Mouse (Mus musculus) hindbrain, embryonic 15.5 days (tissue): ENCODE measurements at regions not wholly inside any gene's neighbourhood (a gene's known extent, or its start where the extent isn't known, plus 50 kb on each side); places are given as distances from the start of the nearest gene placed in this dataset.

Experiments used
- ATAC-seq: fragments of 200-750 bp; cut with Nextera tagmentation; 2 replicates; pipeline ENCODE4 v1.8.0; 2017; ENCODE audit warnings: low read depth, moderate number of reproducible peaks, moderate TSS enrichment; ENCODE audit not compliant: low FRiP score
- H3K27ac ChIP-seq: fragments of 300-500 bp; sonication (generic); replicated peaks from 2 replicates; pipeline ENCODE4 v1.5.1; 2015; ENCODE audit warnings: mild to moderate bottlenecking, inconsistent platforms
- H3K27me3 ChIP-seq: fragments of 300-500 bp; sonication (generic); 2 replicates; pipeline ENCODE4 v1.6.1; 2015; ENCODE audit warnings: control low read depth, inconsistent platforms
- H3K36me3 ChIP-seq: fragments of 300-500 bp; sonication (generic); 2 replicates; pipeline ENCODE4 v1.6.1; 2015; ENCODE audit warnings: control low read depth, inconsistent platforms
- H3K4me1 ChIP-seq: fragments of 300-500 bp; sonication (generic); replicated peaks from 2 replicates; pipeline ENCODE4 v1.6.1; 2015; ENCODE audit warnings: control low read depth, inconsistent platforms
- H3K4me2 ChIP-seq: fragments of 300-500 bp; sonication (generic); 2 replicates; pipeline ENCODE4 v1.6.1; 2015; ENCODE audit warnings: moderate library complexity, mild to moderate bottlenecking, inconsistent platforms
- H3K4me3 ChIP-seq: fragments of 300-500 bp; sonication (generic); 2 replicates; pipeline ENCODE4 v1.5.1; 2015; ENCODE audit warnings: mild to moderate bottlenecking, inconsistent platforms
- H3K9ac ChIP-seq: fragments of 300-500 bp; sonication (generic); 2 replicates; pipeline ENCODE4 v1.6.1; 2015; ENCODE audit warnings: inconsistent platforms
- H3K9me3 ChIP-seq: fragments of 300-500 bp; sonication (generic); 2 replicates; pipeline ENCODE4 v1.6.1; 2016; ENCODE audit warnings: control low read depth, inconsistent platforms
- WGBS: fragments of 180-500 bp; shearing (Covaris S2); methylation state at CpG from one replicate; pipeline ENCODE4 v1.1.7; 2015; 5-methylcytosine and 5-hydroxymethylcytosine counted together

DNA sequence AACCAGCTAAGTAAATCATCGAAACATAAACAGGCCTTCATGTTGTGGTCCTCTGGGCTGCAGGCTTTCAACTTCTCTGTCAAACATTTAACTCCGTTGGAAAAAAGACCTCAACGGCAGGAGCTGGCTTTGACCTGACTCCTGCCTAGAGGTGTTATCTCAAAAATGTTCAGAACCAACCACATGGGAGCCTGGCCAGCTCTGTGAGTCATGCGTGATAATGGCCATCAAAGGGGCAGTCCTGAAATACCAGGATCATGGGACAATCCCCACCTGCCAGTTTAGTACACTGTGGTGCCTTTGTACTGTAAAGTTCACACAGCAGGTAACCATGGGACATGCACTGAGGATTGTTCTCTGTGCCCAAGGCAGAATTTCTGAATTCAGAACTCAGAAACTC lies 251.4 kb upstream of the Mon1b start:
- Histone ChIP-seq H3K36me3 (no peaks in the 10 kb centered on the region), H3K9ac (no peak overlapping the region), H3K4me2 (no peak overlapping the region), H3K4me1 (0 out of 2 replicates have a peak, but pooled peaks cover 2% of the 10 kb centered on the region), H3K27ac (no peak overlapping the region), H3K27me3 (no peaks in the 10 kb centered on the region), H3K4me3 (no peak overlapping the region), H3K9me3 (no peaks in the 10 kb centered on the region)
- whole genome bisulfite sequencing = 54% methylated on average over 4 of the region's 4 CpGs
- ATAC-seq = no peak

DNA sequence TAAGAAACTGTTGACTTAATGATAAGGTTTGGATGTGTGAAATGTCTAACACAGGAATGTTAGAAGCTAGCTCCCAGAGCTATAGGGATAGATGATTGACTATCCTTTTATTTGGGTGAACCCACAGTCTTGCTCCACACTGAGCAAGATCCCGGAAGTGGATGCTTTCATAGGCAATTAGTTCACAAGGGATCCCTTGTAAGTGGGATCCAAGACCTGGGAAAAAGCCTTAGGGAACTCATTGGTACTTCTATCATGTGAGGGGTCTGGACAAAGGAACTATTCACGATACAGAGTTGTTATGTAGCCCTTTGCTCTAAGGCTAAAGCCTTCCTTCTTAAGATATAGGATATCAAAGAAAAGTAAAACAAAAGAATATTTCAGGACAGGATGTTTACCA lies 245.9 kb upstream of the Mon1b start:
- Histone ChIP-seq H3K4me3 (no peak overlapping the region), H3K27ac (no peak overlapping the region), H3K9me3 (no peaks in the 10 kb centered on the region), H3K4me2 (no peak overlapping the region), H3K9ac (no peak overlapping the region), H3K36me3 (no peaks in the 10 kb centered on the region), H3K27me3 (no peaks in the 10 kb centered on the region), H3K4me1 (no peaks in the 10 kb centered on the region)
- 59% methylated on average over 2 of the region's 2 CpGs for WGBS
- ATAC-seq = no peak

DNA sequence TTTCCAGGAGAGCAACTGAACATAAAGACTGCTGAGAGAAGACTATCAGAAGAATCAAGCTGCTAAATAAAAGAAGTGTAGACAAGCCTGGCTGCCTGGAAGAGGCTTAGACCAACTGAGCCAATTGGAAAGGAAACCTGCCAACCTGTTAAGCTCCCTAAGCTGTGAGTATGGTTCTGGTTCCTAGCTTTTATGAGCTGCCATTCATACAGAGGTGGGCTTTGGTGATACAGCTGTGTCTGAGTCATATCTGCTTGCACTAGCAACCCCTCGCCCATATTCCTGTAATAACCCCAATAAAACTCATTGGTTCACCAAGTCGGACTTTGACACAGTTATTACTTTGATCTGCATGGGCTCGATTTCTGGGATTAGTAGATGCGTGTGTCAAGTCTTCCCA lies 245.3 kb upstream of the Mon1b start:
- H3K4me2 ChIP-seq = no peak overlapping the region
- no peaks in the 10 kb centered on the region for H3K36me3 ChIP-seq
- WGBS = 88% methylated on average over 4 of the region's 4 CpGs
- H3K9me3 ChIP-seq = no peaks in the 10 kb centered on the region
- no peak for ATAC-seq
- H3K27ac ChIP-seq = no peak overlapping the region
- no peaks in the 10 kb centered on the region for H3K4me1 ChIP-seq
- H3K27me3 ChIP-seq = no peaks in the 10 kb centered on the region
- no peak overlapping the region for H3K4me3 ChIP-seq
- H3K9ac ChIP-seq = no peak overlapping the region

GRCm38 (mm10) chr8:113394319-113394718 lies 241.1 kb upstream of the Mon1b start:
- Histone ChIP-seq H3K27me3 (no peaks in the 10 kb centered on the region), H3K4me1 (no peaks in the 10 kb centered on the region), H3K27ac (no peak overlapping the region), H3K9me3 (no peaks in the 10 kb centered on the region), H3K36me3 (no peaks in the 10 kb centered on the region), H3K4me2 (no peak overlapping the region), H3K4me3 (no peak overlapping the region), H3K9ac (no peak overlapping the region)
- WGBS = 65% methylated on average over 4 of the region's 4 CpGs
- ATAC-seq = no peak

DNA sequence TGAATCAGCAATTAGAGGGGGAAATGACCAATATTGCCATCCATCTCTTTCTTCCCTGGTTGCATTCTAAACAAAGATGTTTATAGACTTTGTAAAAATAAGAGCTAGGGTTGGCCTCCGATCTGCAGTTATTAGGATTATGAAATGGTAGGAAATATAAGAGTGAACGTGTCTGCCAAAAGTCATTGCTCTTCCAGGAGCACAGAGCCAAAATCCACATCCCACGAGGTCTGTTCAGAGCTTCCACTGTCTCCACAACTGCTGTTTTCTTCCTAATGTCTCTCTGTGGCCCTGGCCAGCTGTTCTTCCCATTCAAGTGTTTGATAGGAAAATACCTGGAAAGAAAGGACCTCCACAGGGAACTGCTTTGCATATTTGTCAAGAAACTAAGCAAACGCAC lies 230.2 kb upstream of the Mon1b start:
- H3K27me3 ChIP-seq = no peaks in the 10 kb centered on the region
- H3K27ac ChIP-seq = no peak overlapping the region
- H3K4me3 ChIP-seq = no peak overlapping the region
- ATAC-seq = no peak
- no peak overlapping the region for H3K4me2 ChIP-seq
- WGBS = 55% methylated on average over 4 of the region's 4 CpGs
- no peaks in the 10 kb centered on the region for H3K36me3 ChIP-seq
- no peaks in the 10 kb centered on the region for H3K9me3 ChIP-seq
- no peak overlapping the region for H3K9ac ChIP-seq
- H3K4me1 ChIP-seq = no peaks in the 10 kb centered on the region

DNA sequence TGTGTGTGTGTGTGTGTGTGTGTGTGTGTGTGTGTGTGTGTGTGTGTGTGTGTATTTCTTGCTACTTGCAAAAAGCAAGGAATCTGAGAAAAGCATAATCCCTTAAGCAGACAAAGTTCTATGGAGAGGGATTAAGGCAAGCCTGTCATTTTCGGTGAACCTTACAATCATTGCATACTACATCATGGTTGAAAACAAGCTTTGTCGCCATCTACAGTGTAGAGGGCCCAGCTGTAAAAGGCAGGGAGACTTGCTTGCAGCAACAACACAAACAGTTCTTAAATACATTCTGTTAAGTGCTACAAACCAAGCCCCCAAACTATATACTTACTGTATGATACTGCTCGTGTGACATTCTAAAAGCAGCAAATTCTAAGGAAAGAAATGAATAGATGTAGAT lies 216.0 kb upstream of the Mon1b start:
- no peak for ATAC-seq
- Histone ChIP-seq H3K4me1 (no peaks in the 10 kb centered on the region), H3K27me3 (no peaks in the 10 kb centered on the region), H3K4me2 (no peak overlapping the region), H3K9ac (no peak overlapping the region), H3K36me3 (no peaks in the 10 kb centered on the region), H3K27ac (no peak overlapping the region), H3K9me3 (no peaks in the 10 kb centered on the region), H3K4me3 (no peak overlapping the region)
- WGBS = 88% methylated on average over 3 of the region's 3 CpGs

DNA sequence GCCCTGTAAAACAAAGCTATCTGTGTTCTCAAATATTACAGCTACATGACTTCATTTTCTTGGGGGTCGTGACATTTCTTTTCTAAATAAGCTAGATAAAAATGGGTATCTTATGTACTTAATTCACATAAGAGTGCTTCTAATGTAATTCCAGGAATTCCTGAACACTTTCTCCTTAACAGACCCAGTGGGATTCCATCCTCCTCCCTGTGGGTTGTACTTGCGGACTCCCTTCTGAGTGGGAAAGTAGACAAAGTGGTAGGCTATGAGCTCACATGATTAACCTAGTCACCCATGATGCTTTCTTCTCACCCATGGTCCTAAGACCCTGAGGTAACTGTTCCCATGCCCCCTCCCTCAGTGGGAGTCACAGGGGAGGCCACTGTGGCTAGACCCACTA lies 212.7 kb upstream of the Mon1b start:
- Histone ChIP-seq H3K27ac (no peak overlapping the region), H3K9me3 (no peaks in the 10 kb centered on the region), H3K4me2 (no peak overlapping the region), H3K9ac (no peak overlapping the region), H3K4me1 (no peaks in the 10 kb centered on the region), H3K27me3 (no peaks in the 10 kb centered on the region), H3K4me3 (no peak overlapping the region), H3K36me3 (no peaks in the 10 kb centered on the region)
- no peak for ATAC-seq
- WGBS = 74% methylated on average over 2 of the region's 2 CpGs

DNA sequence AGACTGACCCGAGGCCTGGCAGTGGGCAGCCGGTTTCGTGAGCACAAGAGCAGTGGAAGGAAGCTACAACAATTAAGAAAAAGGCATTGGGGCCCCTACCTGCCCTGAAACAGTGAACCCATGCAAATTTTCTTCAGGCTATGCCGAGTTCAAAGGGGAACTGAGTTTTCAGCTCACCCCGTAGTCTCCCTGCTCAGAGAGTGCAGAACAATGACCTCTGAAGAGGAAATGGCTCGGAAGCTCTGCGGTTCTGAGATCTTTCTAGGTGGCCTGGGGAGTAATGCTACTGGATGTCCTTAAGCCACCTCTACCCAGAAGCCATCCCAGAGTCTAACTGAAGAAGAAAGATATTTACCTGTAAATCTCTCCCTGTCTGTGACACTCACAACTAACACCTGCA lies 196.3 kb upstream of the Mon1b start:
- no peaks in the 10 kb centered on the region for H3K36me3 ChIP-seq
- no peaks in the 10 kb centered on the region for H3K9me3 ChIP-seq
- 69% methylated on average over 7 of the region's 7 CpGs for WGBS
- no peak overlapping the region for H3K4me3 ChIP-seq
- H3K4me1 ChIP-seq = no peaks in the 10 kb centered on the region
- ATAC-seq = no peak
- no peak overlapping the region for H3K4me2 ChIP-seq
- no peak overlapping the region for H3K9ac ChIP-seq
- no peaks in the 10 kb centered on the region for H3K27me3 ChIP-seq
- no peak overlapping the region for H3K27ac ChIP-seq

- no peak for ATAC-seq
- Histone ChIP-seq H3K4me1 (no peaks in the 10 kb centered on the region), H3K9ac (no peak overlapping the region), H3K4me3 (no peak overlapping the region), H3K27me3 (no peaks in the 10 kb centered on the region), H3K36me3 (no peaks in the 10 kb centered on the region), H3K4me2 (no peak overlapping the region), H3K9me3 (no peaks in the 10 kb centered on the region), H3K27ac (no peak overlapping the region)
- WGBS = 89% methylated on average over 2 of the region's 2 CpGs
Observed at GRCm38 (mm10) chr8:113454022-113454421, 181.4 kb upstream of the Mon1b start.

DNA sequence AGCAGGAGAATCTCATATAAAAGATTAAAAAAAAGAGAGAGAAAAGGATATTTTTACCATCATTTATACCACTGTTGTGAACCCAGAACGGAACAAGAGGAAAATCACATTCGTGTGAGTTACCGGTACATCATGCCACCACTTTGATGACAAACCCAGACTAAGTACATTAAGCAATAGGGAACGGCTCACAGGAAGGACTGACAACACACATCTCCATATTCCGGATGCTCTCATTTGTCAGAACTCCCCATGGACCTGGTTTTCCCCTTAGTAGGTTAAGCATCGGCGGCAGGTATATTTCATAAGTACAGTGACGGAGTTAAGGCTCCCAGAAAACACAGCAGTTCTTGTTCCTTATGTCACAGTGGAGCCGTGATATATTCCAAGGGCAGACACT lies 170.8 kb upstream of the Mon1b start:
- H3K27me3 ChIP-seq = no peaks in the 10 kb centered on the region
- no peak for ATAC-seq
- H3K27ac ChIP-seq = 0 out of 2 replicates have a peak overlapping the region, but pooled peaks have one; percentile 20
- 65% methylated on average over 9 of the region's 9 CpGs for WGBS
- no peak overlapping the region for H3K4me3 ChIP-seq
- no peaks in the 10 kb centered on the region for H3K36me3 ChIP-seq
- H3K4me2 ChIP-seq = no peak overlapping the region
- H3K4me1 ChIP-seq = no peaks in the 10 kb centered on the region
- no peak overlapping the region for H3K9ac ChIP-seq
- H3K9me3 ChIP-seq = no peaks in the 10 kb centered on the region

DNA sequence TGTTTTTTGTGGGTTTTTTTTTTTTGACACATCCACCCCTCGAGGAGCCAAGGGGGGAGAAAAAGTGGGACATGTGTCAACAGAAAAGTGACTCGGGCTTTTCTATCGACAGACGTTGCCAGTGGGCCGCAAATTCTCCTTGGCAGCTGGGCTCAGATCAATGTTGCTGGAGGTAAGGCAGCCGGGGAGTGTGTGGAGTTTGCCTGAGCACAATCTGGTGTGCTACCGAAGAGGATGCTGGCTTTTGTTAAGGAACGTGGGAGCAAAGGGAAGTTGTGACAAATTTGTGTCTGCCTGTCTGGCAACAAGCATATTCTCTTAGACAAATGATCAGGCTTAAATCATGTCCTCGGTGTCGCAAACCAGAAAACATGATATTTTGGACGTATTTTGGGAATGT lies 170.2 kb upstream of the Mon1b start:
- Histone ChIP-seq H3K9me3 (no peaks in the 10 kb centered on the region), H3K4me2 (no peak overlapping the region), H3K9ac (no peak overlapping the region), H3K27ac (0 out of 2 replicates have a peak overlapping the region, but pooled peaks have one; percentile 20), H3K36me3 (no peaks in the 10 kb centered on the region), H3K4me1 (no peaks in the 10 kb centered on the region), H3K4me3 (no peak overlapping the region), H3K27me3 (no peaks in the 10 kb centered on the region)
- ATAC-seq = no peak
- WGBS = 58% methylated on average over 11 of the region's 11 CpGs

DNA sequence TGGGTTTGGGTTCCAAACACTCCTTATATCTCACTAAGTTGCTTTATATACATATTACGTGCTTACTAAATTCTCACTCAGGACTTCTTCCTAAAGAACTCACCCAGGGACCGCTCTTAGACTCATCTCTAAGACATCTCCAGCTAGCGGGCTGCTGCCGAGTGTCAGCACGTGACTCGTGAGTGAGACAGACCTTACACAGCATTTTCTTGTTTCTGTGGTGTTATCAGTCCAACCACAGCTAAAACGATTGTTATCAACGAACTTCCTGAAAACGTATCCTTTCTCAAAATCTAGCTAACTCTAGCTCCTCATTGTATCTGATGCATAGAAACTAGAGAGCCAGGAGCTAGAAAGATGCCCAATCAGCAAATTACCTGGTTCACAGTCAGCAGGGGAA lies 168.7 kb upstream of the Mon1b start:
- H3K4me1 ChIP-seq = no peaks in the 10 kb centered on the region
- H3K27me3 ChIP-seq = no peaks in the 10 kb centered on the region
- H3K9me3 ChIP-seq = no peaks in the 10 kb centered on the region
- no peak overlapping the region for H3K4me3 ChIP-seq
- no peak overlapping the region for H3K9ac ChIP-seq
- H3K27ac ChIP-seq = no peak overlapping the region
- H3K36me3 ChIP-seq = no peaks in the 10 kb centered on the region
- H3K4me2 ChIP-seq = no peak overlapping the region
- ATAC-seq = no peak
- WGBS = 93% methylated on average over 9 of the region's 9 CpGs

DNA sequence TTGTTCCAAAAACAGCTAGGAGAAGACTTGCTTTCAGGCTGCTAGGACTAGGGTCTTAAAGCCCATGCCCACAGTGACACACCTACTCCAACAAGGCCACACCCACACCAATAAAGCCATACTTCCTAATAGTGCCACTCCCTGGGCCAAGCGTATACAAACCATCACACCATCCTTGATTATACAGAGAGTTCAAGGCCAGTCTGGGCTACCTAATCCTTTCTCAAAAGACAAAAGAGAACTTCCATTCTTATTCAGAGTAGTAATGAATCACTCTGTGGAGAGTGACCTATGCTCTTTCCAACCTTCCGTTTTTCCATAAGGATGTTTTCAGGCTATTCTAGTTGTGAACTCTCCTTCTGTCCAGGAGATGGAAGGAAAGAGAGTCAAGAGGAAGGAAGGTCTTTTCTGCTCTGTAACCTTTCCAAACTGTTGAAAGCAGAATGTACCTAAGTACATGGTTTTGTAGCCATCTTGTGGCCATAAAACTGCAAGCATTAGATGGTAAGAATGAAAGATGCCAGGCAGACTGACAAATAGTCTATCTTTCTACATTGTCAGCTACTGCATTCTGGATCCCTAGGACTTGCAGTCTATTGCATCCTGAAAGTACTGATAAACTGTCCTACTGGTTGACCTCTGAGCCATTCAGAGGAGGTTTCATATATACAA lies 145.8 kb upstream of the Mon1b start:
- Histone ChIP-seq H3K4me2 (no peak overlapping the region), H3K36me3 (no peaks in the 10 kb centered on the region), H3K27me3 (no peaks in the 10 kb centered on the region), H3K4me3 (no peak overlapping the region), H3K9me3 (no peaks in the 10 kb centered on the region), H3K27ac (no peak overlapping the region), H3K4me1 (no peaks in the 10 kb centered on the region), H3K9ac (no peak overlapping the region)
- 79% methylated on average over 2 of the region's 2 CpGs for WGBS
- ATAC-seq = no peak
